Mouse (Mus musculus) limb, embryonic 11.5 days (tissue): ENCODE measurements at regions not wholly inside any gene's neighbourhood (a gene's known extent, or its start where the extent isn't known, plus 50 kb on each side); places are given as distances from the start of the nearest gene placed in this dataset.

ENCODE experiments used
- ATAC-seq: fragments of 200-750 bp; cut with Nextera tagmentation; 2 replicates; pipeline ENCODE4 v1.8.0; 2017; ENCODE audit warnings: low read depth; ENCODE audit not compliant: insufficient number of reproducible peaks, low FRiP score, low TSS enrichment
- DNase-seq: peaks from one replicate; pipeline ENCODE4 v3.0.0-alpha.2; 2015; ENCODE audit warnings: low spot score
- H3K27ac ChIP-seq: fragments of 300-500 bp; sonication (generic); replicated peaks from 2 replicates; pipeline ENCODE4 v1.5.1; 2014; ENCODE audit warnings: low read depth, mild to moderate bottlenecking, low read length
- H3K27me3 ChIP-seq: fragments of 300-500 bp; sonication (generic); 2 replicates; pipeline ENCODE4 v1.6.1; 2014; ENCODE audit warnings: mild to moderate bottlenecking, low read length, mixed read lengths; ENCODE audit not compliant: control insufficient read depth, insufficient read depth
- H3K36me3 ChIP-seq: fragments of 300-500 bp; sonication (generic); 2 replicates; pipeline ENCODE4 v1.6.1; 2014; ENCODE audit warnings: mild to moderate bottlenecking, low read length, moderate library complexity, mixed read lengths; ENCODE audit not compliant: control insufficient read depth, insufficient read depth
- H3K4me1 ChIP-seq: fragments of 300-500 bp; sonication (generic); 2 replicates; pipeline ENCODE4 v1.6.1; 2014; ENCODE audit warnings: low read length, mixed read lengths; ENCODE audit not compliant: control insufficient read depth, insufficient read depth
- H3K4me2 ChIP-seq: fragments of 300-500 bp; sonication (generic); 2 replicates; pipeline ENCODE4 v1.6.1; 2014; ENCODE audit warnings: low read depth, mild to moderate bottlenecking, moderate library complexity; ENCODE audit not compliant: severe bottlenecking
- H3K4me3 ChIP-seq: fragments of 300-500 bp; sonication (generic); 2 replicates; pipeline ENCODE4 v1.5.1; 2014; ENCODE audit warnings: low read depth, low read length
- H3K9ac ChIP-seq: fragments of 300-500 bp; sonication (generic); 2 replicates; pipeline ENCODE4 v1.6.1; 2014; ENCODE audit warnings: mild to moderate bottlenecking, low read length
- H3K9me3 ChIP-seq: fragments of 300-500 bp; sonication (generic); 2 replicates; pipeline ENCODE4 v1.6.1; 2016; ENCODE audit warnings: low read length; ENCODE audit not compliant: control insufficient read depth
- WGBS: fragments of 180-500 bp; shearing (Covaris S2); extraction: QIAGEN DNeasy Blood & Tissue Kit; methylation state at CpG from one replicate; pipeline ENCODE4 v1.1.7; 2014; 5-methylcytosine and 5-hydroxymethylcytosine counted together

GRCm38 (mm10) chr10:120526991-120527390 is 50.7 kb upstream of the Hmga2 start:
- Histone ChIP-seq H3K4me3 (no peak overlapping the region), H3K36me3 (no peaks in the 10 kb centered on the region), H3K27me3 (no peaks in the 10 kb centered on the region), H3K9ac (no peak overlapping the region), H3K4me1 (0 out of 2 replicates have a peak, but pooled peaks cover 2% of the 10 kb centered on the region), H3K9me3 (no peaks in the 10 kb centered on the region), H3K4me2 (no peak overlapping the region), H3K27ac (no peak overlapping the region)
- ATAC-seq (no peak), DNase-seq (no peak)
- whole genome bisulfite sequencing, result 90% methylated on average over 6 of the region's 6 CpGs
